ENCODE assay signal across 25 mouse cellular contexts in genomic region chr6:142529680-142530079, GRCm38 (mm10). TPM values are rescaled to one million over a fixed set of nuclear protein-coding genes. Genes with fewer than 3 reads are reported as not detected.
"Had no signal": no experiment of that assay in that cellular context is flagged by ENCODE, and none has a peak within 500 bp of the region (broad histone marks: within the 10 kb centered on the region; RNA-seq: fewer than 3 reads in every experiment).

No protein-coding gene starts in this region.

- H3K4me1 ChIP-seq: midbrain, embryonic 12.5 days; midbrain, embryonic 15.5 days; neural tube, embryonic 13.5 days had no signal

- H3K9ac ChIP-seq: liver, embryonic 13.5 days; midbrain, embryonic 12.5 days; midbrain, embryonic 15.5 days; neural tube, embryonic 13.5 days had no signal

- H3K27me3 ChIP-seq: liver, embryonic 13.5 days; midbrain, embryonic 12.5 days; midbrain, embryonic 15.5 days; neural tube, embryonic 13.5 days had no signal

- H3K9me3 ChIP-seq: liver, embryonic 13.5 days; midbrain, embryonic 12.5 days; midbrain, embryonic 15.5 days; neural tube, embryonic 13.5 days had no signal

- ATAC-seq: inflammation-experienced regulatory T-cells, adult 6 months; midbrain, embryonic 15.5 days had no signal

- H3K36me3 ChIP-seq: liver, embryonic 13.5 days; midbrain, embryonic 12.5 days; midbrain, embryonic 15.5 days; neural tube, embryonic 13.5 days had no signal

- H3K27ac ChIP-seq: kidney, postnatal 0 days; left cerebral cortex, adult 2 months; liver, embryonic 13.5 days; midbrain, embryonic 12.5 days; midbrain, embryonic 15.5 days; neural tube, embryonic 13.5 days had no signal

- H3K4me2 ChIP-seq: liver, embryonic 13.5 days; midbrain, embryonic 12.5 days; midbrain, embryonic 15.5 days; neural tube, embryonic 13.5 days had no signal

- DNase-seq: kidney, adult 8-10 months; layer of hippocampus, postnatal 36 days; liver, embryonic 13.5 days; lung, adult 2 months; retina, postnatal 1 day; right cerebral cortex, postnatal 25 days; spleen, adult 18-20 months; thymus, postnatal 36 days had no signal

- H3K4me3 ChIP-seq: left cerebral cortex, adult 2 months; liver, embryonic 13.5 days; midbrain, embryonic 12.5 days; midbrain, embryonic 15.5 days; myocyte; neural tube, embryonic 13.5 days had no signal

RNA-seq across cellular contexts. Expression of gene Gys2, which starts 56.8 kb away (rescaled TPM):
- total RNA-seq: layer of hippocampus, postnatal 10 days; left cerebral cortex, adult 2 months; left cerebral cortex, postnatal 10 days; left cerebral cortex, postnatal 36 days; megakaryocyte progenitor cell, adult 5-6 weeks; megakaryocyte-erythroid progenitor cell, adult 5-6 weeks; monocyte, adult 5-6 weeks; neutrophil, adult 5-6 weeks had no signal
- polyA plus RNA-seq: inflammation-experienced regulatory T-cells, adult 6 months; kidney, postnatal 0 days; limb, embryonic 11.5 days; limb, embryonic 14.5 days; lung, embryonic 16.5 days; midbrain, embryonic 12.5 days; myocyte; neural tube, embryonic 13.5 days had no signal
